Mouse (Mus musculus): ENCODE data around the gene Cfap44. TPM values are rescaled to one million over a fixed set of nuclear protein-coding genes. Genes with fewer than 3 reads are reported as not detected.

Cfap44 gene
- polyA plus RNA-seq, 1 experiment, result 4.8 TPM

DNA sequence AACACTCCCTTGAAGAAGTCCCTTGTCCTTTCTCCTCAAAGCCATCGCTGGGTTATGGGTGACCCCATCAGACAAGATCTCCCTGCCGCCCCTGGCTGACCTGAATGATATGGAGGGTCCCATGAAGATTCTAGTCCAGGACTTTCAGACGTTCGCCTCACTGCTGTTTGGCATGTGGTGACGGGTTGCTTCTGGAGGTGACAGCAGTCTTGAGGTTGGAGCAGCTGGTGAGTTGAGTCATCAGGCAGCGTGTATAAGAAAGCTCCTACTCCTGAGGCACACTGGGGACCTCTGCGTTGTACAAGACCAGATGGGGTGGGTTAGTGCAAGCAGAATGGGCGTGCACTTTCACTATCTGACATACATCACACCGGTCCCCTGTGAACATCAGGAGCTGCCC is 92.0 kb downstream of the Cfap44 start:
- 84% methylated on average over 9 of the region's 9 CpGs for WGBS
- TF ChIP-seq POLR2A (IDR thresholded peaks at IDR 0.05; ENCODE audit: borderline replicate concordance, extremely low read depth, low read depth, low read length), result no peak
- TF ChIP-seq CTCF (IDR thresholded peaks at IDR 0.05; ENCODE audit: insufficient read depth, low read length), result no peak
- Histone ChIP-seq H3K4me1 (ENCODE audit: control insufficient read depth, insufficient read depth, low read length) (no peaks in the 10 kb centered on the region), H3K4me3 (replicated peaks; ENCODE audit: extremely low read depth, low read depth, low read length) (no peak overlapping the region)
- no peak for DNase-seq

- no peak for DNase-seq
- no peaks in the 10 kb centered on the region for H3K4me1 ChIP-seq (ENCODE audit: control insufficient read depth, insufficient read depth, low read length)
- TF ChIP-seq CTCF (IDR thresholded peaks at IDR 0.05; ENCODE audit: insufficient read depth, low read length) (no peak), POLR2A (IDR thresholded peaks at IDR 0.05; ENCODE audit: borderline replicate concordance, extremely low read depth, low read depth, low read length) (no peak)
- H3K4me3 ChIP-seq (replicated peaks; ENCODE audit: extremely low read depth, low read depth, low read length), result no peak overlapping the region
- 89% methylated on average over 13 of the region's 13 CpGs for WGBS
These were observed 92.6 kb downstream of the Cfap44 start for GRCm38 (mm10) chr16:44487194-44487593.

DNA sequence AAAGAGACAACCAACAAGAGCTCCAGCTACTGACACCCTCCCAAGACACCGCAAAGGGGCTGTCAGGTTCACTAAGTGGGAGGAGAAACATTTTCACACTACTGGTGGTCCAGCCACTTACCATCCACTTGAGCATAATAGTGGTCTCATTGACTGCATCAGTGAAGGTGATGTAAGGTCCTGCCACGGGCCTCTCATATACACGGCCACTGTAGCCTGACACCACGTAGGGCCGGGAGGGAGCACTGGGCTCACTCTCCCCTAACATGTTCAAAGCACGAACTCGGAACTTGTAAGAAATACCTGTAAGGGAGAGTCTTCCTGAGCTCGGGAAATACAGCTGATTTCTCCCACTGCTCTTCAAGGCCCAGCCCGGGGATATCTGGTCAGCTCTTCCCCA is 96.5 kb downstream of the Cfap44 start:
- no peak overlapping the region for H3K4me3 ChIP-seq (replicated peaks; ENCODE audit: extremely low read depth, low read depth, low read length)
- TF ChIP-seq POLR2A (IDR thresholded peaks at IDR 0.05; ENCODE audit: borderline replicate concordance, extremely low read depth, low read depth, low read length), result no peak
- TF ChIP-seq CTCF (IDR thresholded peaks at IDR 0.05; ENCODE audit: insufficient read depth, low read length), result no peak
- no peak for DNase-seq
- H3K4me1 ChIP-seq (ENCODE audit: control insufficient read depth, insufficient read depth, low read length), result 0 out of 2 replicates have a peak, but pooled peaks cover 2% of the 10 kb centered on the region
- 80% methylated on average over 9 of the region's 9 CpGs for WGBS

GRCm38 (mm10) chr16:44492151-44492550 is 97.6 kb downstream of the Cfap44 start:
- no peak for DNase-seq
- 88% methylated on average over 6 of the region's 6 CpGs for WGBS
- Histone ChIP-seq H3K4me3 (replicated peaks; ENCODE audit: extremely low read depth, low read depth, low read length) (no peak overlapping the region), H3K4me1 (ENCODE audit: control insufficient read depth, insufficient read depth, low read length) (0 out of 2 replicates have a peak, but pooled peaks cover 2% of the 10 kb centered on the region)
- no peak for TF ChIP-seq CTCF (IDR thresholded peaks at IDR 0.05; ENCODE audit: insufficient read depth, low read length)
- no peak for TF ChIP-seq POLR2A (IDR thresholded peaks at IDR 0.05; ENCODE audit: borderline replicate concordance, extremely low read depth, low read depth, low read length)

DNA sequence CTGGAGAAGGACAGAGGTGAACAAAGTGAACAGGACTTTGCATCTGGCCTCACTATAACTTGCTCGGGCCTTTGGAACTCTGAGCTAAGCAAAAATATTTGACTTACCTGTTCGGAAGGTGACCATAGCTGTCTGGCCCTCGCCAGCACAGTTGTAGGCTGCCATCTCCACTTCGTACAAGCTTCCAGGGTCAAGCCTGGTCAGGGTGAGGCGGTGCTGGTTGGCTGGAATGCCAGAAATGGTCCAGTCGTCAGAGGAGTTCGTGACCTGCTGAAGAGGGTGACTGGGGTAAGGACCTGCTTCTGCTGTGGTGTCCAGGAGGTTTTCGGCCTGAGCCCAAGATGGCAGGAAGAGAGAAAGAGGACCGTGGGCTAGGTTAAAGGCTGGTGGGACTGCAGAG is 98.1 kb downstream of the Cfap44 start:
- WGBS, result 79% methylated on average over 9 of the region's 9 CpGs
- Histone ChIP-seq H3K4me1 (ENCODE audit: control insufficient read depth, insufficient read depth, low read length) (0 out of 2 replicates have a peak, but pooled peaks cover 2% of the 10 kb centered on the region), H3K4me3 (replicated peaks; ENCODE audit: extremely low read depth, low read depth, low read length) (no peak overlapping the region)
- TF ChIP-seq CTCF (IDR thresholded peaks at IDR 0.05; ENCODE audit: insufficient read depth, low read length) (no peak), POLR2A (IDR thresholded peaks at IDR 0.05; ENCODE audit: borderline replicate concordance, extremely low read depth, low read depth, low read length) (no peak)
- DNase-seq, result no peak

- WGBS, result 45% methylated on average over 6 of the region's 6 CpGs
- no peak overlapping the region for H3K4me3 ChIP-seq (replicated peaks; ENCODE audit: extremely low read depth, low read depth, low read length)
- DNase-seq, result no peak
- TF ChIP-seq CTCF (IDR thresholded peaks at IDR 0.05; ENCODE audit: insufficient read depth, low read length) (no peak), POLR2A (IDR thresholded peaks at IDR 0.05; ENCODE audit: borderline replicate concordance, extremely low read depth, low read depth, low read length) (no peak)
- H3K4me1 ChIP-seq (ENCODE audit: control insufficient read depth, insufficient read depth, low read length), result 0 out of 2 replicates have a peak, but pooled peaks cover 2% of the 10 kb centered on the region
These were observed 99.3 kb downstream of the Cfap44 start for GRCm38 (mm10) chr16:44493868-44494267.

- 0 out of 2 replicates have a peak, but pooled peaks cover 2% of the 10 kb centered on the region for H3K4me1 ChIP-seq (ENCODE audit: control insufficient read depth, insufficient read depth, low read length)
- TF ChIP-seq POLR2A (IDR thresholded peaks at IDR 0.05; ENCODE audit: borderline replicate concordance, extremely low read depth, low read depth, low read length), result no peak
- TF ChIP-seq CTCF (IDR thresholded peaks at IDR 0.05; ENCODE audit: insufficient read depth, low read length), result no peak
- 37% methylated on average over 8 of the region's 8 CpGs for WGBS
- H3K4me3 ChIP-seq (replicated peaks; ENCODE audit: extremely low read depth, low read depth, low read length), result no peak overlapping the region
- no peak for DNase-seq
These were observed 100.0 kb downstream of the Cfap44 start for GRCm38 (mm10) chr16:44494441-44495108.

- Histone ChIP-seq H3K4me3 (replicated peaks; ENCODE audit: extremely low read depth, low read depth, low read length) (no peak overlapping the region), H3K4me1 (ENCODE audit: control insufficient read depth, insufficient read depth, low read length) (0 out of 2 replicates have a peak, but pooled peaks cover 2% of the 10 kb centered on the region)
- no peak for DNase-seq
- TF ChIP-seq POLR2A (IDR thresholded peaks at IDR 0.05; ENCODE audit: borderline replicate concordance, extremely low read depth, low read depth, low read length) (no peak), CTCF (IDR thresholded peaks at IDR 0.05; ENCODE audit: insufficient read depth, low read length) (no peak)
- WGBS, result 73% methylated on average over 15 of the region's 15 CpGs
These were observed 102.4 kb downstream of the Cfap44 start for GRCm38 (mm10) chr16:44496971-44497464.

- DNase-seq, result no peak
- no peaks in the 10 kb centered on the region for H3K4me1 ChIP-seq (ENCODE audit: control insufficient read depth, insufficient read depth, low read length)
- TF ChIP-seq CTCF (IDR thresholded peaks at IDR 0.05; ENCODE audit: insufficient read depth, low read length) (no peak), POLR2A (IDR thresholded peaks at IDR 0.05; ENCODE audit: borderline replicate concordance, extremely low read depth, low read depth, low read length) (no peak)
- H3K4me3 ChIP-seq (replicated peaks; ENCODE audit: extremely low read depth, low read depth, low read length), result no peak overlapping the region
- 89% methylated on average over 3 of the region's 3 CpGs for WGBS
These were observed 103.9 kb downstream of the Cfap44 start for GRCm38 (mm10) chr16:44498447-44498846.

DNA sequence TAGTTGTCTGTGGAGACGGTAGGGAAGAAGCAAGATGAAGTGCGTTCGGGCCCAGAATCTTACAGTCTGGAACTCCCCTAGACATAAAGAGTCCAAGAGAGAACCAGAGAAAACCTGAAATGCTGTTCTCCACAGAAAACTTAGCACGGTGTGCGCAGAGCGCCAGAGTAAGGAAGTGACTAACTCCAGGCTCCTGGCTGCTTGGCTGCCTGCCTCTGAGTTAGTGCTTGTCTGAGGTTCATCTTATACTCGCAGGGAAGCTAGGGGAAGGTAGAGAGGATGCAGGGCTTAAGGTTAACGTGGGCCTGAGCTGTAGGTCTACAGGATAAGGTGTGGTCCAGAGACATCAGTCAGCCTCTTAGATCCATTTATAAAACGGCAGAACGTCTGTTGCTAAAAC is 107.2 kb downstream of the Cfap44 start:
- DNase-seq, result no peak
- Histone ChIP-seq H3K4me1 (ENCODE audit: control insufficient read depth, insufficient read depth, low read length) (no peaks in the 10 kb centered on the region), H3K4me3 (replicated peaks; ENCODE audit: extremely low read depth, low read depth, low read length) (no peak overlapping the region)
- WGBS, result 90% methylated on average over 10 of the region's 10 CpGs
- TF ChIP-seq POLR2A (IDR thresholded peaks at IDR 0.05; ENCODE audit: borderline replicate concordance, extremely low read depth, low read depth, low read length) (no peak), CTCF (IDR thresholded peaks at IDR 0.05; ENCODE audit: insufficient read depth, low read length) (no peak)

Measured in lung, adult 2 months (tissue).